Mouse (Mus musculus): ENCODE results near the gene Col23a1.

The Col23a1 gene

GRCm38 (mm10) chr11:51289564-51290041 lies at the start of gene Col23a1:
TSS of gene Col23a1 (plus strand) at chr11:51289920.
- DNase-seq (ENCODE audit: low spot score in 2 of 2) = peak; percentile 18 to 64

- DNase-seq (ENCODE audit: low spot score in 2 of 2) = no peak
Measured at GRCm38 (mm10) chr11:51242897-51243296, 46.8 kb upstream of the Col23a1 start.

DNA sequence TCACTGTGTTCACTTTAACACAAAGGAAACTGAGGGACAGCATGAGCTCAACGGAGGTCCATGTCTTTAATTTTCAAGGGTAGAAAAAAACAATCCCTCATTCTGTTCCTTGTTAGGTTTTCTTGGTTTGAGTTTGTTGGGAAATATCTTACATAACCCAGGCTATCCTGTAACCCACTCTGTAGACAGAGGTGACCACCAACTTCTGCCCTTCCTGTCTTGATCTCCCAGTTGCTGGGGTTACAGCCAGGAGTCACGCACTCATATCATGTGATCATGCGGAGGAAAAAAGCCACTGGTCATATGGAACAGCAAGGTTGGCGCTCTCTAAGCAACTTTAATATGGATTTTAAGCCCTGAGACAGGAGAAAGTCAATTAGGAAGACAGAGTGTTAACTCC lies 32.7 kb upstream of the Col23a1 start:
- no peak for DNase-seq (ENCODE audit: low spot score in 2 of 2)

DNA sequence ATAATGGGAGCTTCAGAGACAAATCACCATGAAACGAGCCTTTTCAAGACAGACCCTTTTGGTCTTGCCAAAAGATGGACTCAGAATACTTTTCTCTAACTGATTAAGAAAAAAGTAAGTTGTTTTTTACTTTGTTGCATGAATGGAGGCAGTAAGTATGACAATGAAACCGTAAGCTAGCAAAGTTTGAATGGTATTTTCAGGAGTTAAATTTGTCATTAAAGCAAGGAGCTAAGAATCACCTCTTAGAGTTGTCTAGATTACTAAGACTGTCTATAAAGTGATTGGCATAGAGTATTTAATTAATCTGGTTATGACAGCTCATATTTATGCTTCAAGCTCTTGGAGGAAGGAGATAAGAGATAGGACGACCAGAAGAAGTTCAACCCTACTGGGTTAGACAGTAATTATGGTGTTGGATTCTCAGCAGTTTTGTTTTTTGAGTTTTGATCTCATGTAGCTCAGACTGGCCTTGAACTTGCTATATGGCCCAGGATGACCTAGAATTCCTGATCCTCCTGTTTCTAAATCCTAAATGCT lies 28.0 kb upstream of the Col23a1 start, which contains the start of gene Clk4:
TSS of gene Clk4 (plus strand) at position 51 of the 540 bp plus-strand sequence.
- DNase-seq (ENCODE audit: low spot score in 2 of 2) = no peak

DNA sequence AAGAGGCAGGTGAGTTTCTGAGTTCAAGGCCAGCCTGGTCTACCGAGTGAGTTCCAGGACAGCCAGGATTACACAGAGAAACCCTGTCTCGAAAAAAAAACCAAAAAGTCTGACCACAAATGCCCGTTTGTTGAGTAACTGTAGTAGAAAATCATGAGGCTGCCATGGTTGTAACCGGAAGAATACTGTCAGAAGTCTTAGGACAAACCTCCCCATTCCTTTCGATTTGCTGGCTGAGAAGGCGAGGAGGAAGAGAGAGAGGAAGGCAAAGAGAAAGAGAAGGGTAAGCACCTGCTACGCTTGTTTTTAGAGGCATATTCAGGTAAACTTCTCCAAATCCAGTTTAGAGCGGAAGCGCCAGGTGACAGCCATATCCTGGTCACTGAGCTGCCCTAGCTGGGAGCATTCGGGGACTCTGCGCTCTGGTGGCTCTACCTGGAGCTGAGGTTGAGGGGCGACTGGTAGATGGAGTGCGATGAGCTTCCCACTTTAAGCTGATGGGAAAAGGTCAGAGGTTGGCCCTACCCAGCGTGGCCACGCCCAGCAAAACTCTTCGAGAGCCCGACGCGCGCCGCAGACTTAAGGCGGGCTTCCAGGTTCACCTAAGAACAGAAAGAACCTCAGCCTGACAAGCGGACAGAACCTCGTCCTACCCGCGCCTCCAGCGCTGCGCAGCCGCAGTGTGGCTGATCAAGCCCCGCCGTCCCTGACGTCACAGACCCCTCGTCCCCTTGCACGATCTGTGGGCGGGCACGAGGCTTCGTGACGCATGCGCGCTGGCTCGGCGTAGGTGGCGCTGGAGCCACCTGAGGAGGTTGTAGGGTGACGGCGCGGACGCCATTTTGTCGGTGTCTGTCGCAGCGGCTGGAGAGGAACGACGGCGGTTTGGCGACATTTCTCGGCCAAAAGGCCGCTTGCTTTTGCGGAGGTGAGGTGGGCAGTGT lies 27.1 kb upstream of the Col23a1 start, which contains the start of gene BC049762:
TSS of gene BC049762 (minus strand) at position 705 of the 944 bp plus-strand sequence.
- DNase-seq (ENCODE audit: low spot score in 2 of 2) = peak; percentile 98 to 99

GRCm38 (mm10) chr11:51263286-51263831 lies 26.4 kb upstream of the Col23a1 start:
- peak in 1 of 2 experiments; percentile 70 for DNase-seq (ENCODE audit: low spot score in 2 of 2)

GRCm38 (mm10) chr11:51264352-51264751 lies 25.4 kb upstream of the Col23a1 start:
- peak; percentile 15 to 21 for DNase-seq (ENCODE audit: low spot score in 2 of 2)

DNA sequence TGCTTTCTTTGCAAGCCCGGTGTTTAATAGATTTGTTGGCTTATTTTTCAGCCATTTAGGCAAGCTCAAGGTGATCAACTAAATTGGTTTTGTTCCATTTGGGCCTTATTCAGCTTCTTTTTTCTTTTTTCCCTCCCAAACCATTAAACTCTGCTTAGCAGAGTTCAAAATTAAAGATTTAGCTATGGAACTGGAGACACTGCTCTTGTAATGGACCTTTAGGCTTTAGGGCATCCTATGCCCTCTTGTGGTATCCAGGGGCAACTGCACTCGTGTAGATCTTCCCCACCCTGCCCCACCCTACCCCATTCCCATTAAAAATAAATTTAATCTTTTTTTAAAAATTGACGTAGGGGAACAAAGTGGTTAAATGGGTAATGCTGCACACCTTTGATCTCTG lies 24.4 kb upstream of the Col23a1 start:
- DNase-seq (ENCODE audit: low spot score in 2 of 2) = peak in 1 of 2 experiments; percentile 39

GRCm38 (mm10) chr11:51274418-51274817 lies 15.3 kb upstream of the Col23a1 start:
- DNase-seq (ENCODE audit: low spot score in 2 of 2) = no peak

- peak in 1 of 2 experiments; percentile 28 for DNase-seq (ENCODE audit: low spot score in 2 of 2)
Measured at GRCm38 (mm10) chr11:51290066-51290955, 591 bp downstream of the Col23a1 start.

DNA sequence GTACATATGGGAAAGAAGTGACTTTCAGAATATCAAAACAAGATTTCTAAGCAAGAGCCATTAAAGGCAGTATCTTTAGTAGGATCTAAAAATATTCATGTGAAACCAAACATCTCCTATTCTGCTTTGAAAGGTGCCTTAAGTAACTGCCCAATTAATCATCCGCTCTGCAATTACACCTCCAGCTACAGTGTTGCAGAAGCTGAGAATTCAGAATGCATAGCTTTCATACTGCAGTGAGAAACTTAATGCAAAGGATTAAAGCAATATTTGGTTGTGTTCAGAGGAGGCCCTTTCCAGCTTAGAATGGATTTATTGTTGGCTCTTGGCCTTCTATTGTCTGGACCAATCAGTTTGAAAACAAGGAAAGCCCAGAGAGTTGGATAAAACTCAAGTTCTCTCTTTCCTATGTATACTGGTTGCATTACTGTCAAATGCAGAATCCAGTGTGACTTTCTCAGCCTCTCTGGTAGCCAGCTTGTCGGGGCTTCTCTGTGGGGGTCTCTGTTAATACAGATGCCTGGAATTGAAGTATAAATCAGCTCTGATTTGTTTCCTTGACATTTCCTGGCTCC lies 4.3 kb downstream of the Col23a1 start:
- DNase-seq (ENCODE audit: low spot score in 2 of 2) = no peak

- DNase-seq (ENCODE audit: low spot score in 2 of 2) = no peak
Measured at GRCm38 (mm10) chr11:51295742-51296141, 6.0 kb downstream of the Col23a1 start.

- DNase-seq (ENCODE audit: low spot score in 2 of 2) = no peak
Measured at GRCm38 (mm10) chr11:51298691-51299090, 9.0 kb downstream of the Col23a1 start.

DNA sequence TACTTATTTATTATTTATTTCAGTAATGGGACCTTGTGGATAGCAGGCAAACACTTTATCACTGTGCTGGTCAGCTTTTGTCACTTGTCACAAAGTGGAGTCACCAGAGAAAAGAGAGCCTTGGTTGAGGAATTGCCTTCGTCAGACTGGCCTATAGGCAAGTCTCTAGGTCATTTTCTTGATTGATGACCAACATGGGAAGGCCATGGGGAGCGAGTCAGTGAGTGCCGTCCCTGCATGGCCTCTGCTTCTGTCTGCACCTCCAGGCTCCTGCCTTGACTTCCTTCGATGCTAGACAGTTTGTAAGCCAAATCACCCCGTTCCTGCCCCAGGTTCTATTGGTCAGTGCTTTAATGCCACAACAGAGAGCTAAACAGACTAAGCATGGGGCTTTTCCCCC lies 12.7 kb downstream of the Col23a1 start:
- no peak for DNase-seq (ENCODE audit: low spot score in 2 of 2)

DNA sequence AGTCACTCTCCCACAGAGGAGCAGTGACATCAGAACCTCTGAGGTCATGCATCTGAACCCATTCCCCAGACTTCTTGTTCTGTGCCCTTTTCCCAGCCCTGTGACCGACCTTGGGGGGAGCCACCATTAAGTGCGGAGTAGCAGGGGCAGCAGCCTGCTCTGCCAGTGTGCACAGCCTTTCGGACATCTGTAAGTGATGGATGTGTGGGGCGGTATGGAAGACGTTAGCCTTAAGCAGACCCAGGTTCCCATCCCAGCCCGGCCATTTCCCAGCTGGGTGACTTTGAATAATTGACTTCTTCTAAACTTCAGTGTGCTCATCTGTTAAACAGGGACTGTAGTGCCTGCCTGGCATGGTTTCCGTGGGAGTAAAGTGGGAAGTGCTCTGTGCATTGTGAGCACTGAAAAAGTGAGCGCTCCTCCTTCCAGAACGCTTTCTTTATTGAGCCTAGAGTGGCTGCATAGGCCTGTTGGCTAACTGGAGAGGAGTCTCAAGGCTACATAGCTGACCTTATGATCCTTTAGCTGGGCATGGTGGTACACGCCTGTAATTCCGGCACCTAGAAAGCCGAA lies 14.3 kb downstream of the Col23a1 start:
- DNase-seq (ENCODE audit: low spot score in 2 of 2) = no peak

DNA sequence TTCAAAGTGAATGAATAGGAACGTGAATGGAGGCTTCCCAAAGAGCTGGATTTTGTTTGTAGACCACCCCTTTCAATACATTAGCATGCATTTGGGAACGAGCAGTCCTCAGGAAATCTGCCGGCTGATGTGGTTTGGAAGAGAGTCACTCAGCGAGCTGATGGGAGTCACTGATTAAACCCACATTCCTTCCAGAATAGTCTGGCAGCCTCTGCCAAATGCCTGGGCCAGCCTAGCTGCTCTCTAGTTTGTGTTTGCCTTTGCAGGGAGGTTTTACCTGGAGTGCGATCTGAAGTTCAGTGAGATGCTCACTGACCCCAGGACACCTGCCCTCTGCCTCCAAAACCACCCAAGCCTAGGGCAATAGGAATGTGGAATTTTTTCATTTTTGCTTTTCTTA lies 18.6 kb downstream of the Col23a1 start:
- no peak for DNase-seq (ENCODE audit: low spot score in 2 of 2)

GRCm38 (mm10) chr11:51311846-51312245 lies 22.1 kb downstream of the Col23a1 start:
- no peak for DNase-seq (ENCODE audit: low spot score in 2 of 2)

- no peak for DNase-seq (ENCODE audit: low spot score in 2 of 2)
Measured at GRCm38 (mm10) chr11:51315991-51316810, 26.5 kb downstream of the Col23a1 start.

DNA sequence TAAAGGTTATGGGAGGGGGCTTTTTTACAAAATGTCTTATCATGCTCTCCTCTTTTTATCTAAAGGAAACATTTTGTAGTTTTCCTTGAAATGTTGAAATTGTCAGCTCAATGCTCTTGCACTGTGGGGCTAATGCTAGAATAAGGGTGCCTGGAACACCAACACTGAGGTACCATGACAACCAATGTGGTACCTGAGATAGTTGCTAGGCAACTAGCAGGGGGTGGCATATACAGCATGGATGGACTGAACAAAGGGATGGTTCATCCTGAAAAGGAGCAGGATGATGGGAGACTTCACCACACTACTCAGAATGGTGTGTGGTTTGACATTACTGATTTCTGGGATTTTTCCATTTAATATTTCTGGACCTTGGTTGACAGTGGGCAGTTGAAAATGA lies 30.9 kb downstream of the Col23a1 start:
- no peak for DNase-seq (ENCODE audit: low spot score in 2 of 2)

DNA sequence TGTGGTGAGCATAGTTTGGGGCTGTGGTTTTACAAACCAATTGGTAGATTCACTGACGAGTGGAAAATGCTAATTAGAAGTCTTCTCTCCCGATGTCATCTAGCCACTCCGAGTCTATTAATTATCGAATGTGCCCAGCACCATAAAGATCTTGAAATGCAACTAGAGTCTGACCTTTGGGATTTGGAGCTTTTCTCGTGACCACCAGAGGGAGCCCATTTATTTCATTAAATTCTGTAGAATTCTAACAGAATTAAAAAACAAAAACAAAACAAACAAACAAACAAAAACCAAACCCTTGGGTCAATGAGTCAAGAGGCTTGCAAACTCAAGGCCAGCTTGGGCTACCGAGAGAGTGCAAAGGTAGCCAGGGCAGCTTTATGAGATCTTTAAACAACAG lies 37.2 kb downstream of the Col23a1 start:
- no peak for DNase-seq (ENCODE audit: low spot score in 2 of 2)

Data from spleen, postnatal 10 days (tissue).